Mouse (Mus musculus) testis, adult 2 months (tissue): ENCODE measurements at regions not wholly inside any gene's neighbourhood (a gene's known extent, or its start where the extent isn't known, plus 50 kb on each side); places are given as distances from the start of the nearest gene placed in this dataset.

Experiments used
- CTCF ChIP-seq: fragments of 200-500 bp; IDR thresholded peaks from 2 replicates; pipeline ENCODE4 v1.5.1; 2012; ENCODE audit warnings: low read depth, mild to moderate bottlenecking, inconsistent platforms, low read length, moderate library complexity; ENCODE audit not compliant: control insufficient read depth, insufficient read depth, insufficient replicate concordance
- POLR2A ChIP-seq: fragments of 200-500 bp; IDR thresholded peaks from 2 replicates; pipeline ENCODE4 v1.6.1; 2012; ENCODE audit warnings: low read depth, mild to moderate bottlenecking, inconsistent platforms, low read length, moderate library complexity; ENCODE audit not compliant: control insufficient read depth

GRCm38 (mm10) chr17:31740059-31740458 lies 62.5 kb downstream of the Cryaa start:
- no peak for TF ChIP-seq CTCF
- TF ChIP-seq POLR2A = no peak
